Mouse (Mus musculus) stomach, embryonic 16.5 days (tissue): ENCODE measurements at regions not wholly inside any gene's neighbourhood (a gene's known extent, or its start where the extent isn't known, plus 50 kb on each side); places are given as distances from the start of the nearest gene placed in this dataset.

Source experiments
- ATAC-seq: fragments of 200-750 bp; cut with Nextera tagmentation; 2 replicates; pipeline ENCODE4 v1.8.0; 2017; ENCODE audit warnings: moderate number of reproducible peaks, moderate TSS enrichment; ENCODE audit not compliant: insufficient read depth, low FRiP score
- H3K27ac ChIP-seq: fragments of 300-500 bp; sonication (generic); 2 replicates; pipeline ENCODE4 v1.5.1; 2014; ENCODE audit warnings: low read length
- H3K27me3 ChIP-seq: fragments of 300-500 bp; sonication (generic); 2 replicates; pipeline ENCODE4 v1.6.1; 2014; ENCODE audit warnings: low read length, control low read depth, mixed read lengths; ENCODE audit not compliant: control insufficient read depth, insufficient read depth
- H3K36me3 ChIP-seq: fragments of 300-500 bp; sonication (generic); 2 replicates; pipeline ENCODE4 v1.6.1; 2014; ENCODE audit warnings: low read length; ENCODE audit not compliant: control insufficient read depth, insufficient read depth
- H3K4me1 ChIP-seq: fragments of 300-500 bp; sonication (generic); 2 replicates; pipeline ENCODE4 v1.6.1; 2014; ENCODE audit warnings: low read length, control low read depth, mixed read lengths; ENCODE audit not compliant: control insufficient read depth, insufficient read depth
- H3K4me2 ChIP-seq: fragments of 300-500 bp; sonication (generic); 2 replicates; pipeline ENCODE4 v1.6.1; 2014; ENCODE audit warnings: low read depth, low read length, mixed read lengths
- H3K4me3 ChIP-seq: fragments of 300-500 bp; sonication (generic); replicated peaks from 2 replicates; pipeline ENCODE4 v1.5.1; 2014; ENCODE audit warnings: mild to moderate bottlenecking, low read length
- H3K9ac ChIP-seq: fragments of 300-500 bp; sonication (generic); 2 replicates; pipeline ENCODE4 v1.6.1; 2014; ENCODE audit warnings: low read length
- H3K9me3 ChIP-seq: fragments of 300-500 bp; sonication (generic); replicated peaks from 2 replicates; pipeline ENCODE4 v1.6.1; 2016; ENCODE audit warnings: low read length, control low read depth; ENCODE audit not compliant: control insufficient read depth
- WGBS: fragments of 180-500 bp; shearing (Covaris S2); extraction: QIAGEN DNeasy Blood & Tissue Kit; methylation state at CpG from one replicate; pipeline ENCODE4 v1.1.7; 2014; 5-methylcytosine and 5-hydroxymethylcytosine counted together

DNA sequence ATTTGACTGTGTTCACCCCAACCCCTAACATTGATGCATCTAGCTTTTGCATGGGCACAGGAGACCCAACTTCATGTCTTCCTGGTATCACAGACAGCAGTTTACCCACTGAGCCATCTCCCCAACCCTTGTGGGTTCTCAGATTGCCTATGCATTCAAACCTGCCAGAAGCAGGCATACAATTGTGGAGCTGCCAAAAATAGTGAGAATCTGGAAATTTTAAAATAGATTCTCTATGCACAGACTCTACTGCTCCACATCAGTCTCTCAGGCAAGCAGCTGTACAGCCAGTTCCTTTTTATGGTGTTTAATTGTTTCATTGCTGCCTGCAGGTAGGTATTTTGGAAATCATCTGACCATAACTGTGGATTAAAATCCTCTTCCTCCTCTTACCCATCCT is 129.9 kb upstream of the Gls start:
- Histone ChIP-seq H3K9me3 (no peaks in the 10 kb centered on the region), H3K4me2 (no peak overlapping the region), H3K27ac (no peak overlapping the region), H3K9ac (no peak overlapping the region), H3K36me3 (no peaks in the 10 kb centered on the region), H3K4me1 (no peaks in the 10 kb centered on the region), H3K4me3 (no peak overlapping the region), H3K27me3 (no peaks in the 10 kb centered on the region)
- ATAC-seq: no peak

DNA sequence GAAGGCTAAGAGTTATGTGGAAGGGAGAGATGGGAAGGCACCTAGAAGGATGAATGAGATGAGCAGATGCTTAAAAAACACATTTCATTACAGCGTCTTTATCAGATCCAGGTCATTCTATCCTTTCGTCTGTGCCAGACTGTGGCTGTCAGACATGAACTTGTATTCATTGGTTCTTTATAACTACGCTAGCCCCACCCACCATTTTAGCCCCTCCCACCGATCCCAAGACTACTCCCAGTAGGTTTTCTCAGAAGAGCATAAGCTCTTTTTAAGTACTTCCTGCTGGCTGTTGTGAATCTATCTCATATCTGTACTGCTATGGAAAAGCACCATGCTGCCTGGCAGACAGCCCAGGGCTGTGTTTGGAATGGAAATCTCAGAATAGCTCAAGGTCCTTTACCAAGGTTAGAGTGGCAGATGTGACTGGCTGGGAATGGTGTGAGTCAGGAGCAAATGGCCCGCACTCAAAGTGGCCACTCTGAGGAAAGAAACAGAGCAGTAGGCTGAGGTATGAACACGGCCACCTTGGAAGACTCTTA is 121.1 kb upstream of the Gls start:
- no peak overlapping the region for H3K4me3 ChIP-seq
- H3K4me1 ChIP-seq: no peaks in the 10 kb centered on the region
- H3K4me2 ChIP-seq: no peak overlapping the region
- 79% methylated on average over 6 of the region's 6 CpGs for WGBS
- no peak overlapping the region for H3K27ac ChIP-seq
- H3K36me3 ChIP-seq: no peaks in the 10 kb centered on the region
- H3K9me3 ChIP-seq: no peaks in the 10 kb centered on the region
- no peaks in the 10 kb centered on the region for H3K27me3 ChIP-seq
- peak; percentile 37 for ATAC-seq
- no peak overlapping the region for H3K9ac ChIP-seq

GRCm38 (mm10) chr1:52342127-52342526 is 109.1 kb upstream of the Gls start:
- Histone ChIP-seq H3K4me2 (no peak overlapping the region), H3K9ac (no peak overlapping the region), H3K9me3 (no peaks in the 10 kb centered on the region), H3K4me1 (no peaks in the 10 kb centered on the region), H3K27ac (no peak overlapping the region), H3K4me3 (no peak overlapping the region), H3K36me3 (no peaks in the 10 kb centered on the region), H3K27me3 (no peaks in the 10 kb centered on the region)
- ATAC-seq: no peak
- 83% methylated on average over 2 of the region's 2 CpGs for WGBS

DNA sequence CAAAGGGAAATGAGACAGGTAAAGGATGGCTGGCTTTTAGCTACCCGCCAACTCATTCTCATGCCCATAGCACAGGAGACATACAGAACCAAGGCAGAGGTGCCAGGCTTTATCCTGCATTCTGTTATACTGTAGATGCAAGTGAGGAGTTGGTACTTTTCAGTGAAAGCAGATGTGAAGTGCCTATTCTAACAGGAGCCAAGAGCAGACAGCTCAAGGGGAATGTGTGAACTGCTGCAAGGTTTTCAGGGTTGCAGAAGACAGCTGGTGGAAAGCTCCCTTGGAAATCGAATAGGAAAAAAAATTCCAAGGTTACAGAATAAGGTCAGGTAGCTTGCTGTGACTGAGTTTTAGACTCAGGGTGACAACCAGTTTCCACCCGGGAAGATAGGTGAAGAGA is 105.7 kb upstream of the Gls start:
- no peaks in the 10 kb centered on the region for H3K4me1 ChIP-seq
- no peaks in the 10 kb centered on the region for H3K9me3 ChIP-seq
- H3K4me2 ChIP-seq: no peak overlapping the region
- no peak for ATAC-seq
- H3K4me3 ChIP-seq: no peak overlapping the region
- H3K36me3 ChIP-seq: no peaks in the 10 kb centered on the region
- WGBS: 62% methylated on average over 3 of the region's 3 CpGs
- H3K27ac ChIP-seq: no peak overlapping the region
- no peak overlapping the region for H3K9ac ChIP-seq
- H3K27me3 ChIP-seq: no peaks in the 10 kb centered on the region

DNA sequence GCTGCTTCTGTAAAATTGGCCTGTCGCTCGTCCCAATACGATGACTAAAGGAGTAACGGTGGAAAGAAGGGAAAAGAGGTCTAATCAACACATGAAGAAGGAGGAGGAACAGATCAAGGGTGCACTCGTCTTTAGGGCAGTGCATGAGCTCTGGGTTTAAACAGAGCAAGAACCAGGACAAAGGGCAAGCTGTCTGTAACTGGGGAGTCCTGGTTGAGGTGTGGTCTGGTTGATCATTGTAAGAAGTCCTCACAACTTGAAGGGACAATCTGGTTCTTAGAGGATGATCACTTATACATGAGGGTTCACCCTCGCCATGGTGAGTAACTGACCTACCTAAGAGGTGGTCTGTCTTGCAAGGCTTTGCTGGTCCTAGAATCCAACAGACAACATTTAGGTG is 105.2 kb upstream of the Gls start:
- WGBS: 83% methylated on average over 6 of the region's 6 CpGs
- H3K4me3 ChIP-seq: no peak overlapping the region
- no peaks in the 10 kb centered on the region for H3K4me1 ChIP-seq
- no peak overlapping the region for H3K9ac ChIP-seq
- H3K27ac ChIP-seq: no peak overlapping the region
- no peak for ATAC-seq
- H3K27me3 ChIP-seq: no peaks in the 10 kb centered on the region
- H3K9me3 ChIP-seq: no peaks in the 10 kb centered on the region
- H3K36me3 ChIP-seq: no peaks in the 10 kb centered on the region
- no peak overlapping the region for H3K4me2 ChIP-seq

- Histone ChIP-seq H3K27me3 (no peaks in the 10 kb centered on the region), H3K9ac (no peak overlapping the region), H3K4me2 (no peak overlapping the region), H3K36me3 (no peaks in the 10 kb centered on the region), H3K4me1 (no peaks in the 10 kb centered on the region), H3K27ac (no peak overlapping the region), H3K4me3 (no peak overlapping the region), H3K9me3 (no peaks in the 10 kb centered on the region)
- ATAC-seq: no peak
- WGBS: 85% methylated on average over 3 of the region's 3 CpGs
Observed at GRCm38 (mm10) chr1:52336696-52337095, 103.7 kb upstream of the Gls start.

DNA sequence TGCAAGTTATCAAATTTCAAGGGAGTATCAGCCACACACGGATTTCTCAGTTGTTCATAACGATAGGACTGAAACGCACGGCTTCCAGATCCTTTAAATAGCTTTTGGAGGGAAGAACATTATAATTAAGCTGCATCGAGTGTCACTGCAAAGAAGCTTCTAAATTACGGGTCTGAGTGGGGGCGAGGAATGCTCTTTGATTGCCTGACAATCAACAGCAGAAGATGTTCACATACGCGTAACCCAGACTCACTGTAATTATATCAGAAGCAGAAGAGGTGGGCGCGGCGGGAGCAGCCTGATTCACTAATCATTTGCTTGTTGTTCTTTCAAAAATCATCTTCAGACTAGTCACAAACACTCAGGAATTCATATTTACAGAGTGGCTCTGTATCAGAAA is 99.0 kb upstream of the Gls start:
- H3K27me3 ChIP-seq: no peaks in the 10 kb centered on the region
- H3K36me3 ChIP-seq: no peaks in the 10 kb centered on the region
- H3K4me1 ChIP-seq: no peaks in the 10 kb centered on the region
- no peak overlapping the region for H3K4me3 ChIP-seq
- no peak for ATAC-seq
- 0 out of 2 replicates have a peak overlapping the region, but pooled peaks have one; percentile 9 for H3K27ac ChIP-seq
- no peaks in the 10 kb centered on the region for H3K9me3 ChIP-seq
- H3K4me2 ChIP-seq: no peak overlapping the region
- H3K9ac ChIP-seq: no peak overlapping the region
- 68% methylated on average over 12 of the region's 12 CpGs for WGBS

DNA sequence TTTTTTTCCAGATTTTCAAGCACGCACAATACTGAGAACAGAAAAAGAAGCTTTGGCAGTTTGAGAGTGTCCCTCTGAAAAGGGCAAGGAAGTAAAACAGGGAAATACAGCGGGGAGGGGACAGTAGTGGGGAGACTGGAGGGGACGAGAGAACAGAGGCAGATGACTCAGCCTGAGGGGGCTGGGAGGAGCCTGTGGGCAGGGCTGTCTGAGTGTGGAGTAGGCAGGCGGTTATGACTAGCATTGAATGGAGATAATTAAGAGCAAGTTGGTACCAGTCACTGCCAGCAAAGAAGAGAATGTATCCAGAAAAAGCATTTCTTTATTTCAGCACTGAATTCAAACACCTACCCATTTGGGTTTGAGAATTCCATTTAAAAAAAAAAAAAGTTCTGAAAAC is 98.4 kb upstream of the Gls start:
- no peak overlapping the region for H3K9ac ChIP-seq
- no peak overlapping the region for H3K4me3 ChIP-seq
- 0 out of 2 replicates have a peak overlapping the region, but pooled peaks have one; percentile 27 for H3K27ac ChIP-seq
- WGBS: 39% methylated on average over 4 of the region's 4 CpGs
- ATAC-seq: no peak
- H3K27me3 ChIP-seq: no peaks in the 10 kb centered on the region
- H3K9me3 ChIP-seq: no peaks in the 10 kb centered on the region
- no peaks in the 10 kb centered on the region for H3K36me3 ChIP-seq
- H3K4me2 ChIP-seq: no peak overlapping the region
- no peaks in the 10 kb centered on the region for H3K4me1 ChIP-seq

DNA sequence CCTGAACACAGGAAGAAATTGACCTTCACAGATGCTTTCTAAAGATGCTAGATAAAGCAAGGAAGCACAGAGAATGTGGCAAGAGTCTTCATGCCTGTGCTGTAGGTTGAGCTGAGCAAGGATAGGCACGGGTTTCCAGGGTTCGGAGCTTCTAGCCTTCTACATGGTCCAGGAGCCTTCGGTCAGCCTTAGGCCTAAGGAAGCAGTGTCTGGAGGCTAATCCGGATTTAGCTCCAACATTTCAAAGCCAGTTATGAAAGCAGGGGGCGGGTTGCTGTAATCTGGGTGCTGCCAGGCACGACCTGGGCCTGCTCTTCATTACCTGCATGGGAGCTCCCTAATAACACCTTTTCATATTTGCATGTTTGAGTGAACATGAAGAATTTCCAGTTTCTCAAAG is 97.5 kb upstream of the Gls start:
- Histone ChIP-seq H3K27me3 (no peaks in the 10 kb centered on the region), H3K9me3 (no peaks in the 10 kb centered on the region), H3K36me3 (no peaks in the 10 kb centered on the region), H3K4me2 (no peak overlapping the region), H3K27ac (no peak overlapping the region), H3K4me3 (no peak overlapping the region), H3K4me1 (no peaks in the 10 kb centered on the region), H3K9ac (no peak overlapping the region)
- no peak for ATAC-seq
- 91% methylated on average over 6 of the region's 6 CpGs for WGBS

DNA sequence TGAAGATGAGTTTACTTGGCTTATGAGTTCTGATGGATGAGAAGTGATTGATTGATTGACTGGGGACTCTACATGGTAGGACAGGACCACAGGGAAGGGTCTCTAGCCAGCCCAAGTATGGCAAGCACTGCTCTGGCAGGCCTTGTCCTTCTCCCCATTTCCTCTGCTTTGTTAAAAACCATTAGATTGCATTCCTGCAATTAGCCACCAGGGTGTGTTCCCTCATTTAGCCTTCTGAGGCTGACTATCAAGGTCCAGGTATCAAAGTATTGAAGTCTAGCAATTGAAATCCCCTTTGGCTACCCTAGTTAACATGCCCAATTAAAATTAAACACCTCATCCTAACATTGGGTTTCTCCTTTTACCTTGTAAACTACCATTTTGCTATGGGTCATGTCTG is 95.5 kb upstream of the Gls start:
- no peak for ATAC-seq
- Histone ChIP-seq H3K27me3 (no peaks in the 10 kb centered on the region), H3K9ac (no peak overlapping the region), H3K4me2 (no peak overlapping the region), H3K9me3 (no peaks in the 10 kb centered on the region), H3K4me1 (no peaks in the 10 kb centered on the region), H3K36me3 (no peaks in the 10 kb centered on the region), H3K27ac (no peak overlapping the region), H3K4me3 (no peak overlapping the region)
